Mouse (Mus musculus) retina, adult 2 months (tissue): ENCODE data around the gene Zfr.
"Not testable (repeated sequence)": the region's sequence is repeated elsewhere in the genome, so short reads cannot be mapped to it uniquely, and the experiment has no call there.

Source experiments
- DNase-seq: peaks from one replicate; pipeline ENCODE4 v3.0.0-alpha.2; 2012; ENCODE audit warnings: low read depth, low spot score

The Zfr gene

GRCm38 (mm10) chr15:12216119-12216518 is 98.5 kb downstream of the Zfr start:
- DNase-seq, result no peak

- DNase-seq, result no peak
Observed at GRCm38 (mm10) chr15:12216798-12217197, 99.2 kb downstream of the Zfr start.

DNA sequence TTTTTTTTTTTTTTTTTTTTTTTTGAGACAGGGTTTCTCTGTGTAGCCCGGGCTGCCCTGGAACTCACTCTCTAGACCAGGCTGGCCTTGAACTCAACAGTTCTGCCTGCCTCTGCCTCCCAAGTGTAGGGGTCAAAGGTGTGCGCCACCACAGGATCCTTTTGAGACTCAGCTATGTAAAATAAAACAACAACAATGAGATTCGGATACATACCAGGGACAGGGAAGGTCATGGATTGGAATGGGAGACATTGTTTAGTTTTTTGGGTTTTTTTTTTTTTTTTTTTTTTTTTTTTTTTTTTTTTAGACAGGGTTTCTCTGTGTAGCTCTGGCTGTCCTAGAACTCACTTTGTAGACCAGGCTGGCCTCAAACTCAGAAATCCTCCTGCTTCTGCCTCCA is 99.7 kb downstream of the Zfr start:
- not testable (repeated sequence) for DNase-seq

DNA sequence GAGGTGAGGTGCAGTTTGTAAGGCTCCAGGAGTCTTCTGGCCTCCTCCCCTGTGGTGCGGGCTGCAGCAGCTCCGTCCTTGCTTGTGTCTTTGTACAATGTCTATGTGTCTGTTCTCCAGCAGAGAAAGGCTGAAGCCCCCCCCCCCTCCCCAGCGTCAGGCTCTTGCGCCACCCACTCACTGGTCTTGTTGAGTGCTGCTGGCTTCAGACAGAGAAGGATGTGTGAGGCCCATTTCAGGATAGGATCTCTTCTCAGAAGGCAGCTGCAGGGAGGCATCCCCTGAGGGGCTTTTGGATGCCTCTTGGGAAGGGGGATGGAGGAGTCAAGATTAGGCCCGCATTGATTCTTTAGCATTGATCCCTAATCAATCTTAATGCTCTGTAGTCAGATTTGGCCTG is 100.2 kb downstream of the Zfr start:
- DNase-seq, result no peak

DNA sequence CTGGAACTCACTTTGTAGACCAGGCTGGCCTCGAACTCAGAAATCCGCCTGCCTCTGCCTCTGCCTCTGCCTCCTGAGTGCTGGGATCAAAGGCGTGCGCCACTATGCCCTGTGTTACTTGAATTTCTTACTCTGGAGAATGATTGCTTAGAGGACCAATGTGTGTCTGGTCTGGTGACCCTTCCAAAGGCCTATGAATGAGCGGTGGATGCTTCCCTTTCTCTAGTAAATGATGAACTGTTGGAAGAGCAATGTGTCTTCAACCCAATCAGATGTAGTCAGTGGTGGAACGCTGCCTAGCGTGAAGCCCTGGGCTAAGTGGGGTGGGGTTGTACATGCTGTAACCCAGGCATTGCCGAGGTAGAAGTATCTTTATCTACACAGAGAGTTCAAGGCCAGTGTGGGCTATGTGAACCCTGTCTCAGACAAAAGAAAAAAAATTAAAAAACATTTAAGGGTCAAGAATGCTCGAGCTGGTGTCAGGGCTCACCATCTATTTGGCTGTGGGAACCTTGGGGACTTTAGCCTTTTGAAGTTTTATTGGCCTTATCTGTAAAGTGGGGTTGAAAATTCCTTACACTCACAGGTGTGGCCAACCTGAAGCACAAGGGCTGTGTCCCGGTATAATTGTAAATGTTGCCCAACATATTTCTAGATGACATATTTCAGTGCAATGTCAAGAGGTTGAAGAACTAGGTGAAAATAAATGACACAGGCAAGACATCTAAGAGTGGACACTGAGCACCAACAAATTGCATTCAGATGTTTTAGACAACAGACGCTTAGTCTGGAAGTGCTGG is 101.2 kb downstream of the Zfr start:
- DNase-seq, result no peak

GRCm38 (mm10) chr15:12221131-12221530 is 103.5 kb downstream of the Zfr start:
- DNase-seq, result no peak

DNA sequence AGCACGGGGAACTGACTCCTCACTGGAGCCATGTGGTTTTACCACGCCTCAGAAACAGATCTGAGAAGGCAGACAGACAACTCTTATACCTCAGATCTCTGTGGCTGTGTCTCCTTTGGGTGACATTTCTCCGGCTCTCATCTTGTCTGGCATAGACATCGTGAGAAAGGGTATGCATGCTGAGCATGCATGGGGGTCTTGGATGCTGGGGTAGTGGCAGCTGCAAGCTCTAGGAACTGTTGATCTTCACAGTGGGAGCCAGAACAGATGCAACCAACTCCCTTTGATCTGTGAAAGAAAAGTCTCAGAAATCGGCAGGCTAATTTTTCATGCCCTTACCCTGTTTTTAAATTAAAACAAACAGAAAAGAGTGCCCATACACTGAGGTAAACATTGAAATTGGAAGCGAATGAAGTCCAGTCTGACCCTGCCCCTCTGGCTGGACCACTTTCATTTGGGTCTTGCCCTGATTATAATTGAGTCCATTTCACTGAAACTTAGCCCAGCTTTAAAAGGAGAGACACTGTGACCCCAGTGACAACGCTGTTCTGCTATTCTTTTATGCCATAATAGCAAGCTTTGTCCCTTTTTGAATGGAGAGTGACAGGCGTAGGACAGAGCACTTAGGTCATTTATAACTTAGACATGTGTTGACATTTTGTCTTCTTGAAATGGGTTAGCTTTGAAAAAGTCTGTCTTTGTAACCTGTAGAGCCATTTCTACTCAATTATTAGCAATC is 105.1 kb downstream of the Zfr start:
- no peak for DNase-seq

- no peak for DNase-seq
Observed at GRCm38 (mm10) chr15:12223393-12223792, 105.8 kb downstream of the Zfr start.

DNA sequence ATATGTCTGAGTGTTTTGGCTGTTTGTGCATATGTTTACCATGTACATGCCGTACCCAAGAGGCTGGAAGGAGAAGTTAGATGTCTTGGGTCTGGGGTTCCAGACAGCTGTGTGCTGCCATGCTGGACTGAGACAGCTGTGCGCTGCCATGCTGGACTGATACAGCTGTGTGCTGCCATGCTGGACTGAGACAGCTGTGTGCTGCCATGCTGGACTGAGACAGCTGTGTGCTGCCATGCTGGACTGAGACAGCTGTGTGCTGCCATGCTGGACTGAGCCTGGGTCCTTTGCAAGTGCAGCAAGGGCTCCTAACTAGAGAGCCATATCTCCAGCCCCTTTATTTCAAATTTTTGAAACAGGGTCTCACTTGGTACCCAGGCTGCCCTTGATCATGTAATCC is 106.6 kb downstream of the Zfr start:
- DNase-seq, result no peak

DNA sequence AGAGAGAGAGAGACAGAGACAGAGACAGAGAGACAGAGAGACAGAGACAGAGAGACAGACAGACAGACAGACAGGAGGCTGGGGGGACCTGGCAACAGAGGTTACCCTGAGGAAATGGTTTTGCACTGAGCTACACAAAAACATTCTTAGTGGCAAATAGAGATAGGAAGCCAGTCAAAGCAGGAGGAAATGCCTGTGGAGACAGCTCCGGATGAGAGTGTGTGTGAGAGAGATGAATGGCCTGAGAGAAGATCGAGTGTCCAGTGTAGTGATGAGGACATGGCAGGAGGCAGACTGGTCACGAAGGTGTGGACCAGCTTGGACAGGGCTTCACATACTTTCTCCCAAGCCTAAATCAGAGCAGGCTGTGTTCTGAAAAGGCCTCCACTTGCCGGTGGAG is 107.4 kb downstream of the Zfr start:
- no peak for DNase-seq

DNA sequence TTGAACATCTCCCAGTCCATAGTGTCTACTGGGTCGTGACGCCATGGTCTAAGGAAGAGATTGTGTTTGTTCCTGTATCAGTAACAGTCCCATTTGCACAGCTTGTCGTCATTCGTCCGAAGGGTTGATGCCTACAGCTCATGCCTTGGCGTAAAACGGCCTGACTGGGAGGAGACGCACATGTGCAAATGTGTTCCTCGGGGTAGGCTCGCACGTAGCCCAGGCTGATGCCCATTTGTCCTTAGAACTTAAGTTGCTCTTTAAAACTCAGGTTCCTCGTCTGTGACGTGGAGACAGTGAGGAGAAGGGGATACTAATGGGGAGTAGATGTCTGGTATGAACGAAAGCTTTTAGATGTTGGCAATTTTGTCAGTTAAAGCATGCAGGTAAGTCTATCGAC is 109.3 kb downstream of the Zfr start:
- DNase-seq, result no peak

DNA sequence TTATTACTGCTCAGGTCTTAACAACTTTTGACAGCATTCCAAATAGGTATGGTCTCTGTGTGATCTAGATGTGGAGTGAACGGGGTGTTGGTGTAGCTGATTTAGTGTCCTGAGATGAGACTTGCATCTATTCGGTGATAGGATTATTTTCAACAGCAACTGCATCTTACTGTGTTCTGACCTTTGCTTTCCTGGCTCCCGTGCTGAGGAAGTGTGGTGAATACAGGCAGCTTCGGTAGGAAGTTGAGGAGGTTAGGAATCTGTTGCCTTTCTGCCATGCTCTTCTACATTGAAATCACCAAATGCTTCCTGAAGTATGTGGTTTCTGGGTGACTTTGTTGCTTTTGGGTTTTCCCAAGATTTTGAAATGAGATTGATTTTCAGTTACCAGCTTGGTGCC is 109.7 kb downstream of the Zfr start:
- no peak for DNase-seq

GRCm38 (mm10) chr15:12229603-12230242 is 112.1 kb downstream of the Zfr start:
- no peak for DNase-seq

GRCm38 (mm10) chr15:12230243-12230935 is 112.8 kb downstream of the Zfr start:
- no peak for DNase-seq

DNA sequence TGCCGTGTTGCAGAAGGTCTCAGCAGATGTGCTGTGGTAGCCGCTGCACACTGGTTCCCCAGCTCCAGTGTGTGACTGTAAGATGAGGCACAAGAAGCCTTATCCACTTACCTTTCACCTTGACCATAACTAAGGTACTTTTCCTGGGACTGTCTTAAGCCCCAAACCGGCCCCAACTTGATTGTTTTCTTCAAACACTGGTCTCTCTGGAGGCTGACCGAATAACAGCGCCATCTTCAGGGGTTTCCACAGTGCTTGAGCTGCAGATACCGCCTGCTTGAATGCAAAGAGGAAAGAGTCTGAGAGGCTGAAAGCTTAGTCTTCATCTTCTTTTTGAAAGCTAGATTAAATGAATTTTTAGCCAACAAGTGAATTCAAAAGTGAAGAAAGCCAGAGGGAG is 113.8 kb downstream of the Zfr start:
- DNase-seq, result no peak

DNA sequence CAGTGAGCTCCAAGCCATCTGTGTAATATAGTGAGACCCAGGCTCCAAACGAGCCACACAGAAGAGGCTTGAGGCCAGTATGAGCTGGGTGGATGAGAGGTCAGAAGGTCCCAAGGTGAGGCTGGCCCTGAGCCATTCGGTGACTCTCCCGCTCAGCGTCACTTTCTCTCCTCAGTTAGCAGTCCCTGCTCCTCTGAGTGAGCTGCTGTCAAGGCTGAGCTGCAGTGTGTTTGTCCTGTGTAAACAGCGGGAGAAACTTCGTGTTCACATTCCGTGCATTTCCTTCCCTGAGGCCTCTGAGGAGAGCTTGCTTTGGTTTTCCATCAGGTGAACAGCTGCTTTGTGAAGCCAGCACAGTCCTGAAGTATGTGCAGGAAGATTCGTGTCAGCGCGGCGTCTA is 114.8 kb downstream of the Zfr start:
- DNase-seq, result no peak

GRCm38 (mm10) chr15:12233021-12233420 is 115.4 kb downstream of the Zfr start:
- no peak for DNase-seq
